In genomic region chr1:39843328-39843727, GRCm38 (mm10) we compare ENCODE assay signal across 37 mouse cellular contexts. TPM values are rescaled to one million over a fixed set of nuclear protein-coding genes. Genes with fewer than 3 reads are reported as not detected.
DNase-seq lines count a peak whose midpoint lies in the region; ATAC-seq lines count a peak whose summit lies in the region.
"Had no signal": no experiment of that assay in that cellular context is flagged by ENCODE, and none has a peak within 500 bp of the region (broad histone marks: within the 10 kb centered on the region; RNA-seq: fewer than 3 reads in every experiment).

No protein-coding gene starts in this region.

- no peaks in the 10 kb centered on the region for H3K9me3 ChIP-seq in heart, embryonic 16.5 days (replicated peaks; ENCODE audit: control insufficient read depth, low read length)
- H3K9me3 ChIP-seq in heart, embryonic 10.5 days: no peaks in the 10 kb centered on the region
- H3K9me3 ChIP-seq: G1E; heart, embryonic 13.5 days; hindbrain, embryonic 10.5 days; lung, embryonic 15.5 days; megakaryocyte, embryonic 14.5 days; neural tube, embryonic 15.5 days had no signal

- 73% methylated on average over 5 of the region's 5 CpGs for WGBS in heart, embryonic 16.5 days
- 87% methylated on average over 5 of the region's 5 CpGs for WGBS in heart, embryonic 10.5 days

- ATAC-seq in heart, embryonic 16.5 days (replicated peaks; ENCODE audit: extremely low read depth, insufficient read depth, low FRiP score): 0 out of 2 replicates have a peak, but pooled peaks have one; percentile 7
- ATAC-seq: forebrain, postnatal 0 days; hindbrain, embryonic 16.5 days; intestine, embryonic 16.5 days had no signal

- H3K4me2 ChIP-seq in heart, embryonic 16.5 days (ENCODE audit: low read depth, low read length): no peak overlapping the region
- H3K4me2 ChIP-seq: heart, embryonic 13.5 days; lung, embryonic 15.5 days; neural tube, embryonic 15.5 days had no signal

- H3K4me1 ChIP-seq in heart, embryonic 16.5 days (ENCODE audit: control insufficient read depth, insufficient read depth, low read length): peaks cover 21% of the 10 kb centered on the region
- peaks cover 28% of the 10 kb centered on the region for H3K4me1 ChIP-seq in heart, embryonic 10.5 days

- no peaks in the 10 kb centered on the region for H3K36me3 ChIP-seq in heart, embryonic 16.5 days (ENCODE audit: control insufficient read depth, insufficient read depth)
- no peaks in the 10 kb centered on the region for H3K36me3 ChIP-seq in heart, embryonic 10.5 days
- no peaks in the 10 kb centered on the region for H3K36me3 ChIP-seq in splenic B cell, adult 2 months (ENCODE audit: control insufficient read depth, insufficient read depth, low read length, poor library complexity, severe bottlenecking)
- H3K36me3 ChIP-seq: G1E; heart, embryonic 13.5 days; hindbrain, embryonic 10.5 days; lung, embryonic 15.5 days; neural tube, embryonic 15.5 days had no signal

- no peak for DNase-seq in heart, embryonic 10.5 days (ENCODE audit: low spot score)
- DNase-seq in CD8-positive naive resting alpha-beta T cell, adult 2 months (ENCODE audit: low read depth in 2 of 2, low spot score in 2 of 2): peak; percentile 23 to 29
- DNase-seq in splenic B cell, adult 2 months (ENCODE audit: low read depth, low spot score): peak; percentile 6
- DNase-seq in thymus, postnatal 4 days: peak; percentile 13
- no peak for DNase-seq in cerebellum, adult 8-10 months
- no peak for DNase-seq in Muller cell, postnatal 12 days (ENCODE audit: inconsistent ontology term)
- no peak for DNase-seq in lung, postnatal 25 days (ENCODE audit: low spot score)
- DNase-seq: adrenal gland, postnatal 25 days; cerebellum, adult 11-12 months; cerebellum, postnatal 14 days; forebrain, postnatal 0 days; heart, adult 2 months; heart, postnatal 14 days; kidney, adult 8-10 months; kidney, postnatal 4 days; layer of hippocampus, adult 9-11 months; liver; lung, postnatal 4 days; midbrain, embryonic 14.5 days; retina, postnatal 1 day; right cerebral cortex, postnatal 25 days had no signal

- no peak overlapping the region for H3K27ac ChIP-seq in heart, embryonic 16.5 days (ENCODE audit: low read length)
- H3K27ac ChIP-seq in heart, embryonic 10.5 days: no peak overlapping the region
- H3K27ac ChIP-seq: heart, adult 2 months; heart, embryonic 13.5 days; hindbrain, embryonic 10.5 days; kidney, postnatal 0 days; liver, embryonic 14.5 days; lung, embryonic 15.5 days; neural tube, embryonic 15.5 days had no signal

- H3K4me3 ChIP-seq in heart, embryonic 16.5 days (ENCODE audit: low read length): no peak overlapping the region
- H3K4me3 ChIP-seq in heart, embryonic 10.5 days: no peak overlapping the region
- H3K4me3 ChIP-seq: erythroblast, embryonic 14.5 days; heart, adult 2 months; heart, embryonic 13.5 days; hindbrain, embryonic 10.5 days; lung, embryonic 15.5 days; megakaryocyte, embryonic 14.5 days; neural tube, embryonic 15.5 days had no signal

- no peak overlapping the region for H3K9ac ChIP-seq in heart, embryonic 16.5 days (ENCODE audit: low read length)
- H3K9ac ChIP-seq: forebrain, postnatal 0 days; heart, embryonic 13.5 days; liver, embryonic 14.5 days; lung, embryonic 15.5 days; neural tube, embryonic 15.5 days had no signal

- H3K27me3 ChIP-seq in heart, embryonic 16.5 days (ENCODE audit: control insufficient read depth, insufficient read depth, low read length): no peaks in the 10 kb centered on the region
- H3K27me3 ChIP-seq in heart, embryonic 10.5 days (ENCODE audit: insufficient read depth, poor library complexity, severe bottlenecking): no peaks in the 10 kb centered on the region
- H3K27me3 ChIP-seq in splenic B cell, adult 2 months (ENCODE audit: control insufficient read depth, insufficient read depth, low read length, poor library complexity, severe bottlenecking): no peaks in the 10 kb centered on the region
- H3K27me3 ChIP-seq: heart, embryonic 13.5 days; lung, embryonic 15.5 days; neural tube, embryonic 15.5 days had no signal

RNA-seq across cellular contexts. Expression of gene Gm3646, which starts 38.2 kb away (rescaled TPM):
- polyA plus RNA-seq in heart, embryonic 16.5 days (2015; fragmentation: Nextera tagmentation; extraction: Ambion mirVana): 2.7 and 4.4 TPM in 2 replicates
- 0.63 and 1.2 TPM in 2 replicates for polyA plus RNA-seq in heart, embryonic 10.5 days (2016; fragmentation: Nextera tagmentation; extraction: Ambion mirVana)
- polyA plus RNA-seq: cortical plate, adult 2 months; erythroblast, embryonic 14.5 days; forebrain, embryonic 11.5 days; forebrain, postnatal 0 days; G1E; hindbrain, embryonic 10.5 days; hindbrain, embryonic 16.5 days; intestine, embryonic 16.5 days; kidney, postnatal 0 days; limb, embryonic 11.5 days; liver, embryonic 14.5 days; lung, embryonic 15.5 days; midbrain, embryonic 14.5 days; neural tube, embryonic 15.5 days; stomach, embryonic 16.5 days had no signal

RNA-seq across cellular contexts. Expression of gene Map4k4, which starts 57.4 kb away (rescaled TPM):
- polyA plus RNA-seq in heart, embryonic 16.5 days (2015; fragmentation: Nextera tagmentation; extraction: Ambion mirVana): 14.7 and 23.8 TPM in 2 replicates
- polyA plus RNA-seq in heart, embryonic 10.5 days (2016; fragmentation: Nextera tagmentation; extraction: Ambion mirVana): 19.0 and 24.7 TPM in 2 replicates

Comparison
In these comparisons a context has a peak if more than half of its experiments do, and no peak if none do; other contexts are left out.
1. DNase-seq: peak in CD8-positive naive resting alpha-beta T cell, adult 2 months (2 of 2), splenic B cell, adult 2 months (single experiment) and thymus, postnatal 4 days (single experiment); none in heart, embryonic 10.5 days (single experiment), cerebellum, adult 8-10 months (single experiment), Muller cell, postnatal 12 days (single experiment) and lung, postnatal 25 days (single experiment).